Mouse (Mus musculus): ENCODE data around the gene Olfr672.
"Not testable (repeated sequence)": the region's sequence is repeated elsewhere in the genome, so short reads cannot be mapped to it uniquely, and the experiment has no call there.

DNA sequence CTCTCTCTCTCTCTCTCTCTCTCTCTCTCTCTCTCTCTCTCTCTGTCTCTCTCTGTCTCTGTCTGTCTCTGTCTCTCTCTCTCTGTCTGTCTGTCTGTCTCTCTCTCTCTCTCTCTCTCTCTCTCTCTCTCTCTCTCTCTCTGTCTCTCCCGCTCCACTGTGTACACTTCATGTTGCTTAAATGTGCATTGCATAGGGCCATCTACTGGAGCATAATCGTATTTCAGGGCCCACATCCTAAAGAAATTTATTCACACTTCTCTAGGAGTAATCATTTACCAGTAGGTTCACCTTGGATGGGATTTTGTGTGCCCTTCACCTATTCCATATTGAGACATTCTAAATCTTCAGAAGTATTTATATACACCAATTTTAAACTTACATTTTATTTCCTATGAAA, 29.3 kb downstream of the Olfr672 start:
- not testable (repeated sequence) for TF ChIP-seq CTCF (IDR thresholded peaks at IDR 0.05; ENCODE audit: extremely low read depth, insufficient read depth, insufficient read length, insufficient replicate concordance); POLR2A (IDR thresholded peaks at IDR 0.05; ENCODE audit: low read depth, low read length)
